Comparison of ENCODE assay signal across 11 mouse cellular contexts in the genomic region with DNA sequence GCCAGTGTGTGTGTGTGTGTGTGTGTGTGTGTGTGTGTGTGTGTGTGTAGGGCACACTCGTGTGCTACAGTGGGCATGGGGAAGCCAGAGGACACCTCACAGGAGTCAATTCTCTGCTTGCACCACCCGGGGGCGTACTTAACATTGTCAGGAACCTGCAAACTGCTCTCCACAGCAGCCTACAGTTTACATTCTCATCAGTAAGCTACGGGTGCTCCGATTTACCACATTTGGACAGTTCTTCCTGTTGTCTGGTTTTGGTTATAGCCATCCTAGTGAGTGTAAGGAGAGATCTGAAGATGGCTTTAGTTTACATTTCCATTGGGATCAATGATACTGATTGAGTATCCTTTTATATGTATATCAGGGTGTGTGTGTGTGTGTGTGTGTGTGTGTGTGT. TPM values are rescaled to one million over a fixed set of nuclear protein-coding genes. Genes with fewer than 3 reads are reported as not detected.
A peak's percentile ranks its signal among the peaks of the same experiment; 100 is the strongest.
DNase-seq lines count a peak whose midpoint lies in the region; ATAC-seq and TF ChIP-seq lines count a peak whose summit lies in the region.
"Had no signal": no experiment of that assay in that cellular context is flagged by ENCODE, and none has a peak within 500 bp of the region (broad histone marks: within the 10 kb centered on the region; RNA-seq: fewer than 3 reads in every experiment).

No protein-coding gene starts in this region.

- H3K9ac ChIP-seq in MEL (ENCODE audit: control insufficient read depth, low read depth, low read length, poor library complexity, severe bottlenecking): no peak overlapping the region
- H3K9ac ChIP-seq in stomach, postnatal 0 days (ENCODE audit: low read length): no peak overlapping the region
- H3K9ac ChIP-seq in neural tube, embryonic 15.5 days (replicated peaks): no peak overlapping the region
- H3K9ac ChIP-seq: embryonic facial prominence, embryonic 13.5 days had no signal

- no peaks in the 10 kb centered on the region for H3K4me1 ChIP-seq in kidney, adult 2 months (ENCODE audit: control insufficient read depth, insufficient read depth, low read length)
- H3K4me1 ChIP-seq in MEL (ENCODE audit: control insufficient read depth in 1 of 2, insufficient read depth in 2 of 2, low read length in 2 of 2): peaks cover 5 to 18% of the 10 kb centered on the region in 2 experiments
- H3K4me1 ChIP-seq in cortical plate, adult 2 months (ENCODE audit: control insufficient read depth, insufficient read depth, low read length): no peaks in the 10 kb centered on the region
- H3K4me1 ChIP-seq in stomach, postnatal 0 days (replicated peaks; ENCODE audit: control insufficient read depth, insufficient read depth): no peaks in the 10 kb centered on the region
- H3K4me1 ChIP-seq in neural tube, embryonic 15.5 days: peaks cover 6% of the 10 kb centered on the region; the same call in 1 of the 2 replicates

- H3K79me2 ChIP-seq in MEL (ENCODE audit: control insufficient read depth, insufficient read depth, low read length, poor library complexity): no peaks in the 10 kb centered on the region

- no peak for TF ChIP-seq EP300 in MEL (IDR thresholded peaks at IDR 0.05; ENCODE audit: low read depth in 1 of 2, low read length in 2 of 2)
- TF ChIP-seq EP300 in stomach, postnatal 0 days (optimal IDR thresholded peaks at IDR 0.05): no peak

- H3K27me3 ChIP-seq in kidney, adult 2 months (replicated peaks; ENCODE audit: control insufficient read depth, insufficient read depth, low read length): no peaks in the 10 kb centered on the region
- H3K27me3 ChIP-seq in MEL (ENCODE audit: control insufficient read depth in 1 of 2, insufficient read depth in 2 of 2, low read length in 2 of 2): peaks cover 0 to 1% of the 10 kb centered on the region in 2 experiments; a peak in 1 of 4 replicates
- no peaks in the 10 kb centered on the region for H3K27me3 ChIP-seq in stomach, postnatal 0 days (ENCODE audit: control insufficient read depth, insufficient read depth, low read length)
- H3K27me3 ChIP-seq in neural tube, embryonic 15.5 days (replicated peaks): no peaks in the 10 kb centered on the region
- H3K27me3 ChIP-seq: embryonic facial prominence, embryonic 13.5 days had no signal

- WGBS in kidney, adult 2 months: 82% methylated on average over 5 of the region's 5 CpGs
- WGBS in stomach, postnatal 0 days: 73% methylated on average over 5 of the region's 5 CpGs
- 78% methylated on average over 5 of the region's 5 CpGs for WGBS in neural tube, embryonic 15.5 days

- no peak overlapping the region for H3K27ac ChIP-seq in kidney, adult 2 months (ENCODE audit: insufficient read depth, low read depth, low read length)
- H3K27ac ChIP-seq in MEL (ENCODE audit: control insufficient read depth, low read depth, low read length): no peak overlapping the region
- no peak overlapping the region for H3K27ac ChIP-seq in cortical plate, adult 2 months (ENCODE audit: insufficient read depth, low read length)
- H3K27ac ChIP-seq in stomach, postnatal 0 days (replicated peaks): no peak overlapping the region
- no peak overlapping the region for H3K27ac ChIP-seq in neural tube, embryonic 15.5 days (replicated peaks)
- H3K27ac ChIP-seq: embryonic facial prominence, embryonic 13.5 days; heart, embryonic 10.5 days had no signal

- DNase-seq in kidney, adult 2 months: no peak
- DNase-seq in kidney, postnatal 4 days: no peak
- DNase-seq in MEL (ENCODE audit: low read depth, low spot score): peak; percentile 76
- DNase-seq in stomach, postnatal 0 days (ENCODE audit: low spot score): no peak
- no peak for DNase-seq in heart, postnatal 36 days
- DNase-seq: right cerebral cortex, adult 18-20 months had no signal

- H3K4me2 ChIP-seq in stomach, postnatal 0 days (replicated peaks; ENCODE audit: low read depth): no peak overlapping the region
- no peak overlapping the region for H3K4me2 ChIP-seq in neural tube, embryonic 15.5 days
- H3K4me2 ChIP-seq: embryonic facial prominence, embryonic 13.5 days had no signal

- no peaks in the 10 kb centered on the region for H3K36me3 ChIP-seq in kidney, adult 2 months (ENCODE audit: control insufficient read depth, insufficient read depth, low read length)
- H3K36me3 ChIP-seq in MEL (ENCODE audit: control insufficient read depth in 1 of 2, insufficient read depth in 2 of 2, low read length in 2 of 2): peaks cover 0 to 7% of the 10 kb centered on the region in 2 experiments; a peak in 2 of 4 replicates
- H3K36me3 ChIP-seq in stomach, postnatal 0 days (ENCODE audit: control insufficient read depth, insufficient read depth, low read length): no peaks in the 10 kb centered on the region
- H3K36me3 ChIP-seq in neural tube, embryonic 15.5 days: no peaks in the 10 kb centered on the region
- H3K36me3 ChIP-seq: embryonic facial prominence, embryonic 13.5 days; heart, embryonic 10.5 days had no signal

- no peak overlapping the region for H3K4me3 ChIP-seq in kidney, adult 2 months (ENCODE audit: insufficient read depth, low read depth, low read length)
- no peak overlapping the region for H3K4me3 ChIP-seq in MEL (ENCODE audit: control insufficient read depth in 1 of 2, insufficient read depth in 1 of 2, low read depth in 2 of 2, low read length in 2 of 2)
- no peak overlapping the region for H3K4me3 ChIP-seq in cortical plate, adult 2 months (ENCODE audit: insufficient read depth, low read length)
- no peak overlapping the region for H3K4me3 ChIP-seq in stomach, postnatal 0 days (ENCODE audit: low read depth, low read length)
- no peak overlapping the region for H3K4me3 ChIP-seq in neural tube, embryonic 15.5 days (replicated peaks)
- H3K4me3 ChIP-seq: embryonic facial prominence, embryonic 13.5 days; heart, embryonic 10.5 days had no signal

- ATAC-seq in stomach, postnatal 0 days (ENCODE audit: low FRiP score, low TSS enrichment): no peak
- ATAC-seq in neural tube, embryonic 15.5 days (ENCODE audit: low FRiP score): no peak
- ATAC-seq: hindbrain, embryonic 16.5 days had no signal

- peak; percentile 78 for TF ChIP-seq RAD21 in MEL (IDR thresholded peaks at IDR 0.05; ENCODE audit: low read depth, low read length)

- 0 out of 2 replicates have a peak, but pooled peaks have one; percentile 22 for TF ChIP-seq CTCF in kidney, adult 2 months (conservative IDR thresholded peaks at IDR 0.05; ENCODE audit: insufficient read depth, insufficient read length, low read depth, low read length)
- TF ChIP-seq CTCF in MEL (IDR thresholded peaks at IDR 0.05 in 2 of 3, conservative IDR thresholded peaks at IDR 0.05 in 1 of 3; ENCODE audit: control insufficient read depth in 1 of 3, insufficient read depth in 1 of 3, low read depth in 2 of 3, low read length in 3 of 3, poor library complexity in 1 of 3, severe bottlenecking in 1 of 3): peak in 2 of 3 experiments; percentile 69 to 75; a peak in 5 of 6 replicates
- TF ChIP-seq CTCF in cortical plate, adult 2 months (IDR thresholded peaks at IDR 0.05; ENCODE audit: extremely low read depth, insufficient read depth, low read length): 0 out of 2 replicates have a peak, but pooled peaks have one; percentile 13
- TF ChIP-seq CTCF in stomach, postnatal 0 days (IDR thresholded peaks at IDR 0.05; ENCODE audit: low read depth): peak; percentile 33; the same call in 1 of the 2 replicates

- no peaks in the 10 kb centered on the region for H3K9me3 ChIP-seq in MEL (replicated peaks; ENCODE audit: insufficient read depth, low read length)
- H3K9me3 ChIP-seq in stomach, postnatal 0 days (ENCODE audit: control insufficient read depth, low read length): no peaks in the 10 kb centered on the region
- H3K9me3 ChIP-seq in neural tube, embryonic 15.5 days (replicated peaks): no peaks in the 10 kb centered on the region
- H3K9me3 ChIP-seq: embryonic facial prominence, embryonic 13.5 days; heart, embryonic 10.5 days had no signal

- intact Hi-C loops in heart, postnatal 36 days (cut with DNase I): no loop called here

- TF ChIP-seq POLR2A in kidney, adult 2 months (IDR thresholded peaks at IDR 0.05; ENCODE audit: low read depth, low read length): no peak
- no peak for TF ChIP-seq POLR2A in MEL (IDR thresholded peaks at IDR 0.05; ENCODE audit: control insufficient read depth in 1 of 2, insufficient read depth in 1 of 2, low read depth in 1 of 2, low read length in 2 of 2, poor library complexity in 1 of 2)
- no peak for TF ChIP-seq POLR2A in cortical plate, adult 2 months (IDR thresholded peaks at IDR 0.05; ENCODE audit: extremely low read depth, insufficient read depth, low read length)

TF ChIP-seq in MEL, 35 proteins besides CTCF, POLR2A, EP300 and RAD21:
- TF ChIP-seq SMC3 (IDR thresholded peaks at IDR 0.05; ENCODE audit: low read depth, low read length) (peak; percentile 92), SIN3A (IDR thresholded peaks at IDR 0.05; ENCODE audit: low read length) (peak; percentile 59; the same call in 1 of the 2 replicates), ZC3H11A (IDR thresholded peaks at IDR 0.05; ENCODE audit: low read depth, low read length) (peak; percentile 89), MAFK (IDR thresholded peaks at IDR 0.05; ENCODE audit: borderline replicate concordance, low read depth, low read length) (no peak)

RNA-seq across cellular contexts. Expression of a gene that starts 11.3 kb away (rescaled TPM):
- polyA plus RNA-seq in kidney, adult 2 months (2012; rRNA removed): 0.24 and 0.50 TPM in 2 replicates
- 0.07 and 0.08 TPM in 2 replicates for total RNA-seq in MEL (2012; rRNA removed)
- under 1 TPM in 1 of 2 experiments, not detected in 1; 0.13 TPM for polyA plus RNA-seq in MEL (2012; ENCODE audit: insufficient read depth in 1 of 2, insufficient read length in 2 of 2, low read depth in 1 of 2, low replicate concordance in 2 of 2, missing spikeins in 1 of 2)
- polyA plus RNA-seq in cortical plate, adult 2 months (2012; rRNA removed): 14.4 and 14.5 TPM in 2 replicates
- 1.5 and 1.8 TPM in 2 replicates for polyA plus RNA-seq in stomach, postnatal 0 days (2015; fragmentation: Nextera tagmentation; extraction: Ambion mirVana)
- 7.1 and 10.2 TPM in 2 replicates for polyA plus RNA-seq in neural tube, embryonic 15.5 days (2015; fragmentation: Nextera tagmentation; extraction: Ambion mirVana)
- total RNA-seq in heart, postnatal 36 days (2021): 10 to 100 TPM in 1 of 2 experiments, 1 to 10 TPM in 1; 9.9 to 11.8 TPM

Comparison
In these comparisons a context has a peak if more than half of its experiments do, and no peak if none do; other contexts are left out.
1. CTCF ChIP-seq: peak in every context shown above with its lines; median percentile 72 in MEL; 33 in stomach, postnatal 0 days; 22 in kidney, adult 2 months; 13 in cortical plate, adult 2 months.